Mouse (Mus musculus): Measurements from ENCODE around the gene Megf6.

GRCm38 (mm10) chr4:154139671-154140181, 30.8 kb upstream of the Megf6 start:
- TF ChIP-seq POLR2A (IDR thresholded peaks at IDR 0.05; ENCODE audit: low read depth, low read length) (no peak), CTCF (IDR thresholded peaks at IDR 0.05; ENCODE audit: borderline replicate concordance, insufficient read depth, low read length) (no peak)
